Mouse (Mus musculus): ENCODE results near the gene Ngly1.

The Ngly1 gene

DNA sequence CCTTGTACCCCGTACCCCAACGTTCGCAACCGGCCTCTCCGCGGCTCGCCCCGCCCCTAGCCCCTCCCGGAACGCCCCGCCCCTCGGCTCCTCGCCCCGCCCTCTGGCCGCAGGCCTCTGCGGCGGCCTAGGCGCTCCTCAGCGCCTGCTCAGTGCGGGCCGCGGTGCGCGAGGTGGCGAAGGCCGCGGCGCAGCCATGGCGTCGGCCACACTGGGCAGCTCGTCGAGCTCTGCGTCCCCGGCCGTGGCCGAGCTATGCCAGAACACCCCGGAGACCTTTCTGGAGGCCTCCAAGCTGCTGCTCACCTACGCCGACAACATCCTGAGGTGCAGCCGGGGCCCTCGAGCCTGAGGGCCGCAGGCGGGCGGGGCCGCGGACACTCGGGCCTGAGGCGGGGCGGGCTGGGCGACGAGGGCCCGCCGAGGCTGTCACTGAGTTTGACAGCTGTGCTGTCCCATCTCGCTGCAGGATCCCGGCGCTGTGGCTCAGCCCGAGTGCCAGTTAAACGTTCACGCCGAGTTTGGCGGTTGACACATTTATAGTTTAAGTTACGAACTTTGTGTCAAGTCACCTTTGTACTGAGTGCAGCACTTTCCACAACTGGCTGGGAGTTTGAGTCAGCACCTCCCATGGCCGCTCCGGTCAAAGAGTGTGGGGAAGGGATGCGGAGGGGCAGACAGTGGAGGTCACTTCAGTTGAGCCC is at the start of gene Ngly1, which contains the start of gene Oxsm:
TSS of gene Ngly1 (plus strand) at position 110 of the 704 bp plus-strand sequence.
TSS of gene Oxsm (minus strand) at position 638 of the 704 bp plus-strand sequence.
- DNase-seq, result peak; percentile 78

GRCm38 (mm10) chr14:16200220-16200912 is 48.7 kb upstream of the Ngly1 start:
- DNase-seq, result no peak

DNA sequence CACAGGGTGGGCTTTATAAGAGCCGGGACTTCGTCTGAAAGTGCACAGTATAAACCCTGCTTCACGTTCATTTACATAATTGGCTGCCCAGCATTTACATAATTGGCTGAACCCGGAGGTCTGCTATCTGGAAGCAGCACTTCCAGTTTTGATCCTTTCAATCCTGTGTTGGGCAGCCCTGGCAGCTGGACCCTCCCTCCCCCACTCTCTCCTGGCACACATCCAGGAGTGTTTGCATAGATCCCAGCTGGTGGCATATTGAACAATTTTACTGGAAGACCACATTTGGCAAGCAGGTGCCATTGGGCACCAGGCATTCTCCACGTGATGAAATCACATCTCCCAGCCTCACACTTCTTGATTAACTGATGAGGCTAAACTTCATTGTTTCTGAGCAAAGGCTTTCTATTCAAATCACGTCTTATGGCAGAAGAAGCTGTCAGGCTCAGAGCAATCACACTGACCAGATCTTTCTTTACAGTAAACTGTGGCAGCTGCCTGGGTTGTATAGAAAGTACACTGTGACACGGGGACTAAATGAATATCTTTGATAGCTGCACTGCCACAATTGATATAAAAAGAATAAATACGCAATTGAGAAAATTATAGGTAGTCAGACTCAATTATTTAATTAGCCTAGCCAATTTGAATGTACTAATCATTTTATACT is 48.0 kb upstream of the Ngly1 start:
- DNase-seq, result peak; percentile 2

- DNase-seq, result no peak
These were observed 47.4 kb upstream of the Ngly1 start for GRCm38 (mm10) chr14:16201673-16202072.

GRCm38 (mm10) chr14:16207722-16208121 is 41.4 kb upstream of the Ngly1 start:
- DNase-seq, result no peak

- DNase-seq, result peak; percentile 71
These were observed 30.1 kb upstream of the Ngly1 start for GRCm38 (mm10) chr14:16219015-16219414.

- DNase-seq, result no peak
These were observed 19.7 kb upstream of the Ngly1 start for GRCm38 (mm10) chr14:16229395-16229794.

GRCm38 (mm10) chr14:16230581-16230980 is 18.5 kb upstream of the Ngly1 start:
- DNase-seq, result no peak

- no peak for DNase-seq
These were observed 15.6 kb upstream of the Ngly1 start for GRCm38 (mm10) chr14:16233515-16233914.

GRCm38 (mm10) chr14:16236466-16236865 is 12.6 kb upstream of the Ngly1 start:
- no peak for DNase-seq

- peak; percentile 39 for DNase-seq
These were observed 6.8 kb upstream of the Ngly1 start for GRCm38 (mm10) chr14:16242193-16242815.

- peak; percentile 93 for DNase-seq
These were observed 6.0 kb upstream of the Ngly1 start for GRCm38 (mm10) chr14:16242947-16243602.

- DNase-seq, result peak; percentile 87
These were observed 5.4 kb upstream of the Ngly1 start for GRCm38 (mm10) chr14:16243603-16244209.

GRCm38 (mm10) chr14:16244370-16244769 is 4.7 kb upstream of the Ngly1 start:
- no peak for DNase-seq

GRCm38 (mm10) chr14:16245127-16245526 is 4.0 kb upstream of the Ngly1 start:
- no peak for DNase-seq

GRCm38 (mm10) chr14:16246340-16246912 is 2.7 kb upstream of the Ngly1 start:
- no peak for DNase-seq

DNA sequence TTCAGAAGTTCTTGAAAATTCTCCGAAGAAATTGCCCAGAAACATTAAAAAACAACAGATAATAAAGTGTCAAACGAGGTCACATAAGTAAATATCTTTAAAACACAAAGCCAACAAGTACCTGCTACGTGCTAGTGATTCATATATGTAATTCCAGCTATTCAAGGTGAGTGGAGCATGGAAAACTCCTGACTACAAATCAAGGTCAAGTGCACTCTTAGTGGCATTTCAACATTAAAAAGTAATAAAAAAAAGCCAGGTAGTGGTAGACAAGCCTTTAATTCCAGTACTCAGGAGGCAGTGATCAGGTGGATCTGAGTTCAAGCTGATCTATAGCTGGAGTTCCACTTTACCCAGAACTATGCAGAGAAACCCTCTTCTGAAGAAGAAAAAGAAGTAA is 945 bp upstream of the Ngly1 start:
- DNase-seq, result peak; percentile 28

- no peak for DNase-seq
These were observed 400 bp upstream of the Ngly1 start for GRCm38 (mm10) chr14:16248603-16249157.

GRCm38 (mm10) chr14:16250099-16250498 is 1.0 kb downstream of the Ngly1 start:
- DNase-seq, result no peak

GRCm38 (mm10) chr14:16255745-16256144 is 6.7 kb downstream of the Ngly1 start:
- no peak for DNase-seq

GRCm38 (mm10) chr14:16256209-16256608 is 7.1 kb downstream of the Ngly1 start:
- DNase-seq, result peak; percentile 32

DNA sequence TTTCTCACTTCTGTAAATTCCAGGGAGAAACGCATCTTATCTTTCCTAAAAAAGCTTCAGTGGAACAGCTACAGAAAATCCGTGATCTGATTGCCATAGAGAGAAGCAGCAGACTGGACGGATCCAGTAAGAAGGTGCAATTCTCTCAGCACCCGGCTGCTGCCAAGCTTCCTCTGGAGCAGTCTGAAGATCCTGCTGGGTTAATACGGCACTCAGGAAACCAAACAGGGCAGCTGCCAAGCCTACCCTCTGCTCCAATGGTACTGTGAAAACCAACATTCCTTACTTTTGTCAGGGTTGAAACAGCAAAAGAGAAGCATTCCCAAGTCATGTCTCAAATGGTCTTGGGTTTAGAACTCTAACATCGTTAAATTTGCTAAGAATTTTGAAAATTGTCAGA is 11.5 kb downstream of the Ngly1 start:
- no peak for DNase-seq

All from lung, postnatal 36 days (tissue).